8 mouse cellular contexts compared by ENCODE assay signal in the genomic region with DNA sequence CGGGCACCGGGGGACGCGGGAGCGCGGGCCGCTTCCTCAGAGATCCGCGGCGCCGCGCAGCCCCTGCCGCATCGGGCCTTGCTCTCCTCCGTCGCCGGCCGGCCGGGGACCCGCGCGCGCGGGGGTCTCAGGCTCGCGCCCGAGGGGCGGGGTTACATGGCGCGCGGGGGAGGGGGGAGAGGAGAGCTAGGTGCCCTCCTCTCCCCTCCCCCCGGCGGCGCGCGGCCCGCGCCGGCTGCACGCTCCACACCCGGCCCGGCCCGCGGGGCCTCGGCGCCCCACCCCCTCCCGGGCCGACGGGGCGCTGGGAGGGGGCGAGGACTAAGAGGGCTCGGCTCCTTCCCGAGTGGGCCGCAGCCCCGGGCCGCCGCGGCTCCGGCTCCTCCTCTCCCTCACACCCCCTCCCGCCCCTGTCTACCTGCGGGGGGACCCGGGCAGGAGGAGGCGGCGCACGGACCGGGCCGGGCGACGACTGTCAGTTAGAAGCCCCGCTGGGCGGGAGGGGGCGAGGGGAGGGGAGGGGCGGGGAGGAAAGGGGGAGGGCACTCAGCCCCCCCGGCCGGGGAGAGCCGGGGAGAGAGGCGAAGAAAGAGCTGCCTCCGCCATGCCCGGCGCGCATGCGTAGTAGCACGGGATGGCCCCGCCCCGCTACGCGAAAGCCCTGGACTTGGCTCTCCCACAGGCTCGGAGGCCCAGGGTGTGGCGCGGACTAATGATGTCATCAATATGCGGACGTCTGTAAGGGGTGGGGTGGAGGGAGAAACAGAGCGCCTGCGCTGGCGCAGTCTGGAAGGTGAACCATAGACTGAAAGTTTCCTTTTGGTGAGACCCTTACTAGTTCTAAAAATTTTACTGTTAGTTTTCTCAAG. TPM values are rescaled to one million over a fixed set of nuclear protein-coding genes. Genes with fewer than 3 reads are reported as not detected.
DNase-seq lines count a peak whose midpoint lies in the region; ATAC-seq and TF ChIP-seq lines count a peak whose summit lies in the region.

A gene (minus strand): TSS at position 73 of the 869 bp plus-strand sequence.

- peak in 1 of 2 experiments; percentile 80; a peak in 2 of 4 replicates for TF ChIP-seq POLR2A in MEL (IDR thresholded peaks at IDR 0.05; ENCODE audit: control insufficient read depth in 1 of 2, insufficient read depth in 1 of 2, low read depth in 1 of 2, low read length in 2 of 2, poor library complexity in 1 of 2)
- peak; percentile 57; the same call in 1 of the 2 replicates for TF ChIP-seq POLR2A in cerebellum, adult 2 months (IDR thresholded peaks at IDR 0.05; ENCODE audit: borderline replicate concordance, insufficient read depth, low read length)

- H3K27me3 ChIP-seq in MEL (ENCODE audit: control insufficient read depth in 1 of 2, insufficient read depth in 2 of 2, low read length in 2 of 2): no peaks in the 10 kb centered on the region
- H3K27me3 ChIP-seq in cerebellum, adult 2 months (ENCODE audit: control insufficient read depth, insufficient read depth, low read length): no peaks in the 10 kb centered on the region
- no peaks in the 10 kb centered on the region for H3K27me3 ChIP-seq in forebrain, postnatal 0 days (ENCODE audit: insufficient read depth, low read length)
- no peaks in the 10 kb centered on the region for H3K27me3 ChIP-seq in lung, embryonic 15.5 days

- H3K4me2 ChIP-seq in forebrain, postnatal 0 days (ENCODE audit: low read depth): peak within 1 kb of the TSS; percentile 91
- H3K4me2 ChIP-seq in lung, embryonic 15.5 days: peak within 1 kb of the TSS; percentile 78

- peak; percentile 92 for ATAC-seq in forebrain, postnatal 0 days
- peak; percentile 93 for ATAC-seq in lung, embryonic 15.5 days (ENCODE audit: borderline replicate concordance, extremely low read depth, low FRiP score, low TSS enrichment)

- peak within 1 kb of the TSS; percentile 88 for H3K9ac ChIP-seq in MEL (ENCODE audit: control insufficient read depth, low read depth, low read length, poor library complexity, severe bottlenecking)
- peak within 1 kb of the TSS; percentile 91 for H3K9ac ChIP-seq in forebrain, postnatal 0 days
- H3K9ac ChIP-seq in lung, embryonic 15.5 days: peak within 1 kb of the TSS; percentile 81

- H3K27ac ChIP-seq in MEL (ENCODE audit: control insufficient read depth, low read depth, low read length): peak within 1 kb of the TSS; percentile 59
- H3K27ac ChIP-seq in cerebellum, adult 2 months (ENCODE audit: insufficient read depth, low read length): peak within 1 kb of the TSS; percentile 86
- peak within 1 kb of the TSS; percentile 98 for H3K27ac ChIP-seq in forebrain, postnatal 0 days (ENCODE audit: low read depth, low read length)
- H3K27ac ChIP-seq in lung, embryonic 15.5 days: peak within 1 kb of the TSS; percentile 92

- peaks cover 17 to 26% of the 10 kb centered on the region in 2 experiments for H3K4me1 ChIP-seq in MEL (ENCODE audit: control insufficient read depth in 1 of 2, insufficient read depth in 2 of 2, low read length in 2 of 2)
- peaks cover 5% of the 10 kb centered on the region; the same call in 1 of the 2 replicates for H3K4me1 ChIP-seq in cerebellum, adult 2 months (ENCODE audit: control insufficient read depth, insufficient read depth, low read length)
- peaks cover 11% of the 10 kb centered on the region for H3K4me1 ChIP-seq in forebrain, postnatal 0 days (ENCODE audit: insufficient read depth)
- H3K4me1 ChIP-seq in lung, embryonic 15.5 days: peaks cover 12% of the 10 kb centered on the region

- peak; percentile 100 for DNase-seq in MEL (ENCODE audit: low read depth, low spot score)
- DNase-seq in cerebellum, adult 2 months: peak; percentile 98 to 99
- peak; percentile 100 for DNase-seq in forebrain, postnatal 0 days
- DNase-seq in heart, postnatal 4 days: peak; percentile 99
- peak; percentile 96 to 98 for DNase-seq in layer of hippocampus, adult 8-10 months (ENCODE audit: low spot score in 2 of 2)
- peak; percentile 97 for DNase-seq in ovary, adult 18-20 months (ENCODE audit: low spot score)
- peak; percentile 99 for DNase-seq in thymus, postnatal 0 days (ENCODE audit: low spot score)

- H3K9me3 ChIP-seq in MEL (replicated peaks; ENCODE audit: insufficient read depth, low read length): no peaks in the 10 kb centered on the region
- no peaks in the 10 kb centered on the region for H3K9me3 ChIP-seq in forebrain, postnatal 0 days (ENCODE audit: low read length)
- no peaks in the 10 kb centered on the region for H3K9me3 ChIP-seq in lung, embryonic 15.5 days

- under 1% methylated on average over 53 of the region's 95 CpGs for WGBS in cerebellum, adult 2 months
- under 1% methylated on average over 36 of the region's 95 CpGs for WGBS in forebrain, postnatal 0 days
- under 1% methylated on average over 59 of the region's 95 CpGs for WGBS in lung, embryonic 15.5 days

- TF ChIP-seq RAD21 in MEL (IDR thresholded peaks at IDR 0.05; ENCODE audit: low read depth, low read length): no peak

- TF ChIP-seq EP300 in MEL (IDR thresholded peaks at IDR 0.05; ENCODE audit: low read depth in 1 of 2, low read length in 2 of 2): no peak

- TF ChIP-seq CTCF in MEL (IDR thresholded peaks at IDR 0.05 in 2 of 3, conservative IDR thresholded peaks at IDR 0.05 in 1 of 3; ENCODE audit: control insufficient read depth in 1 of 3, insufficient read depth in 1 of 3, low read depth in 2 of 3, low read length in 3 of 3, poor library complexity in 1 of 3, severe bottlenecking in 1 of 3): no peak; a peak in 1 of 6 replicates
- TF ChIP-seq CTCF in cerebellum, adult 2 months (IDR thresholded peaks at IDR 0.05; ENCODE audit: borderline replicate concordance, insufficient read depth, low read depth, low read length): no peak
- no peak for TF ChIP-seq CTCF in forebrain, postnatal 0 days (IDR thresholded peaks at IDR 0.05; ENCODE audit: low read depth)

- H3K79me2 ChIP-seq in MEL (ENCODE audit: control insufficient read depth, insufficient read depth, low read length, poor library complexity): peaks cover 52% of the 10 kb centered on the region

- peak within 1 kb of the TSS; percentile 67 to 76 for H3K4me3 ChIP-seq in MEL (ENCODE audit: control insufficient read depth in 1 of 2, insufficient read depth in 1 of 2, low read depth in 2 of 2, low read length in 2 of 2)
- peak within 1 kb of the TSS; percentile 87 for H3K4me3 ChIP-seq in cerebellum, adult 2 months (replicated peaks; ENCODE audit: insufficient read depth, low read depth, low read length)
- peak within 1 kb of the TSS; percentile 96 for H3K4me3 ChIP-seq in forebrain, postnatal 0 days (ENCODE audit: low read depth, low read length)
- H3K4me3 ChIP-seq in lung, embryonic 15.5 days: peak within 1 kb of the TSS; percentile 80

- H3K36me3 ChIP-seq in MEL (ENCODE audit: control insufficient read depth in 1 of 2, insufficient read depth in 2 of 2, low read length in 2 of 2): peaks cover 0 to 42% of the 10 kb centered on the region in 2 experiments; a peak in 3 of 4 replicates
- peaks cover 20% of the 10 kb centered on the region for H3K36me3 ChIP-seq in forebrain, postnatal 0 days (ENCODE audit: insufficient read depth)
- peaks cover 19% of the 10 kb centered on the region; the same call in 1 of the 2 replicates for H3K36me3 ChIP-seq in lung, embryonic 15.5 days

TF ChIP-seq in MEL, 35 proteins besides CTCF, POLR2A, EP300 and RAD21:
- TF ChIP-seq MAFK (IDR thresholded peaks at IDR 0.05; ENCODE audit: borderline replicate concordance, low read depth, low read length) (no peak), TAL1 (IDR thresholded peaks at IDR 0.05; ENCODE audit: low read length) (no peak), TBP (IDR thresholded peaks at IDR 0.05; ENCODE audit: low read depth, low read length) (no peak), UBTF (IDR thresholded peaks at IDR 0.05; ENCODE audit: borderline replicate concordance, insufficient read depth, low read depth, low read length) (no peak), ETS1 (IDR thresholded peaks at IDR 0.05; ENCODE audit: low read depth, low read length) (no peak), NRF1 (IDR thresholded peaks at IDR 0.05; ENCODE audit: insufficient read depth, low read depth, low read length, poor library complexity, severe bottlenecking) (no peak), MAX (IDR thresholded peaks at IDR 0.05; ENCODE audit: low read length) (no peak), MYC (IDR thresholded peaks at IDR 0.05; ENCODE audit: low read depth, low read length) (no peak), ZKSCAN1 (IDR thresholded peaks at IDR 0.05; ENCODE audit: low read depth, low read length) (no peak), USF2 (IDR thresholded peaks at IDR 0.05; ENCODE audit: borderline replicate concordance in 1 of 2, insufficient read depth in 1 of 2, low read depth in 1 of 2, low read length in 2 of 2) (no peak), SMC3 (IDR thresholded peaks at IDR 0.05; ENCODE audit: low read depth, low read length) (no peak), RCOR1 (IDR thresholded peaks at IDR 0.05; ENCODE audit: low read depth, low read length) (no peak), KAT2A (conservative IDR thresholded peaks at IDR 0.05; ENCODE audit: low read depth, low read length) (no peak), HCFC1 (IDR thresholded peaks at IDR 0.05; ENCODE audit: low read depth, low read length) (no peak), CHD1 (IDR thresholded peaks at IDR 0.05; ENCODE audit: low read depth, low read length) (no peak), MAZ (IDR thresholded peaks at IDR 0.05; ENCODE audit: low read depth, low read length) (no peak), GABPA (IDR thresholded peaks at IDR 0.05; ENCODE audit: low read depth, low read length) (no peak), USF1 (IDR thresholded peaks at IDR 0.05; ENCODE audit: low read depth, low read length) (no peak), JUND (IDR thresholded peaks at IDR 0.05; ENCODE audit: low read depth, low read length) (no peak), ZMIZ1 (IDR thresholded peaks at IDR 0.05; ENCODE audit: low read depth, low read length) (no peak)
TF ChIP-seq in MEL: peak in this region for 0.

RNA-seq across cellular contexts. Expression of the gene that starts here (rescaled TPM):
- total RNA-seq in MEL (2012; rRNA removed): 19.9 and 20.6 TPM in 2 replicates
- 100 to 1,000 TPM in 1 of 2 experiments, 10 to 100 TPM in 1; 40.9 to 216 TPM for polyA plus RNA-seq in MEL (2012; ENCODE audit: insufficient read depth in 1 of 2, insufficient read length in 2 of 2, low read depth in 1 of 2, low replicate concordance in 2 of 2, missing spikeins in 1 of 2)
- 25.6 and 28.2 TPM in 2 replicates for polyA plus RNA-seq in cerebellum, adult 2 months (2012; rRNA removed)
- 29.7 and 35.0 TPM in 2 replicates for total RNA-seq in forebrain, postnatal 0 days (2014; rRNA removed)
- 4.5 and 5.7 TPM in 2 replicates for polyA plus RNA-seq in forebrain, postnatal 0 days (2015; fragmentation: Nextera tagmentation; extraction: Ambion mirVana)
- 10 to 100 TPM; 14.4 to 15.8 TPM for total RNA-seq in heart, postnatal 4 days (2021)
- total RNA-seq in layer of hippocampus, adult 8-10 months (2022): 10 to 100 TPM; 37.2 to 47.7 (median 42.8) TPM
- polyA plus RNA-seq in lung, embryonic 15.5 days (2015; fragmentation: Nextera tagmentation; extraction: Ambion mirVana): 4.1 TPM in 2 replicates
- polyA plus RNA-seq in thymus, postnatal 0 days (2015; fragmentation: Nextera tagmentation; extraction: Ambion mirVana): 4.2 and 5.4 TPM in 2 replicates

Comparison
In these comparisons a context has a peak if more than half of its experiments do, and no peak if none do; other contexts are left out.
1. Peak in every context shown above with its lines: DNase-seq, ATAC-seq, H3K4me3 ChIP-seq and H3K27ac ChIP-seq.